Mouse (Mus musculus) limb, embryonic 11.5 days (tissue): Measurements from ENCODE around the gene Nrip2. TPM values are rescaled to one million over a fixed set of nuclear protein-coding genes. Genes with fewer than 3 reads are reported as not detected.

ENCODE experiments used
- ATAC-seq: fragments of 200-750 bp; cut with Nextera tagmentation; 2 replicates; pipeline ENCODE4 v1.8.0; 2017; ENCODE audit warnings: low read depth; ENCODE audit not compliant: insufficient number of reproducible peaks, low FRiP score, low TSS enrichment
- DNase-seq: peaks from one replicate; pipeline ENCODE4 v3.0.0-alpha.2; 2015; ENCODE audit warnings: low spot score
- H3K27ac ChIP-seq: fragments of 300-500 bp; sonication (generic); replicated peaks from 2 replicates; pipeline ENCODE4 v1.5.1; 2014; ENCODE audit warnings: low read depth, mild to moderate bottlenecking, low read length
- H3K27me3 ChIP-seq: fragments of 300-500 bp; sonication (generic); 2 replicates; pipeline ENCODE4 v1.6.1; 2014; ENCODE audit warnings: mild to moderate bottlenecking, low read length, mixed read lengths; ENCODE audit not compliant: control insufficient read depth, insufficient read depth
- H3K36me3 ChIP-seq: fragments of 300-500 bp; sonication (generic); 2 replicates; pipeline ENCODE4 v1.6.1; 2014; ENCODE audit warnings: mild to moderate bottlenecking, low read length, moderate library complexity, mixed read lengths; ENCODE audit not compliant: control insufficient read depth, insufficient read depth
- H3K4me1 ChIP-seq: fragments of 300-500 bp; sonication (generic); 2 replicates; pipeline ENCODE4 v1.6.1; 2014; ENCODE audit warnings: low read length, mixed read lengths; ENCODE audit not compliant: control insufficient read depth, insufficient read depth
- H3K4me2 ChIP-seq: fragments of 300-500 bp; sonication (generic); 2 replicates; pipeline ENCODE4 v1.6.1; 2014; ENCODE audit warnings: low read depth, mild to moderate bottlenecking, moderate library complexity; ENCODE audit not compliant: severe bottlenecking
- H3K4me3 ChIP-seq: fragments of 300-500 bp; sonication (generic); 2 replicates; pipeline ENCODE4 v1.5.1; 2014; ENCODE audit warnings: low read depth, low read length
- H3K9ac ChIP-seq: fragments of 300-500 bp; sonication (generic); 2 replicates; pipeline ENCODE4 v1.6.1; 2014; ENCODE audit warnings: mild to moderate bottlenecking, low read length
- H3K9me3 ChIP-seq: fragments of 300-500 bp; sonication (generic); 2 replicates; pipeline ENCODE4 v1.6.1; 2016; ENCODE audit warnings: low read length; ENCODE audit not compliant: control insufficient read depth
- WGBS: fragments of 180-500 bp; shearing (Covaris S2); extraction: QIAGEN DNeasy Blood & Tissue Kit; methylation state at CpG from one replicate; pipeline ENCODE4 v1.1.7; 2014; 5-methylcytosine and 5-hydroxymethylcytosine counted together
- polyA plus RNA-seq: library from polyadenylated mRNA; unstranded; fragments of >200 nt; fragmentation: Nextera tagmentation; extraction: Ambion mirVana; gene quantifications from 2 replicates; pipeline ENCODE4 v1.2.1, GENCODE M21; 2014

Gene Nrip2
- polyA plus RNA-seq, 1 experiment from 2014 or later, result 2.1 TPM

GRCm38 (mm10) chr6:128436356-128437005 lies 37.4 kb downstream of the Nrip2 start:
- WGBS, result 94% methylated on average over 8 of the region's 8 CpGs
- Histone ChIP-seq H3K27me3 (no peaks in the 10 kb centered on the region), H3K4me2 (peak overlapping the region; percentile 51), H3K9me3 (no peaks in the 10 kb centered on the region), H3K4me1 (peaks cover 5% of the 10 kb centered on the region), H3K4me3 (peak overlapping the region; percentile 98), H3K36me3 (peaks cover 40% of the 10 kb centered on the region), H3K27ac (no peak overlapping the region), H3K9ac (peak overlapping the region; percentile 98)
- DNase-seq (no peak), ATAC-seq (no peak)

- Histone ChIP-seq H3K27ac (peak overlapping the region; percentile 87; the same call in 1 of the 2 replicates), H3K9me3 (no peaks in the 10 kb centered on the region), H3K4me2 (peak overlapping the region; percentile 51), H3K4me1 (peaks cover 5% of the 10 kb centered on the region), H3K27me3 (no peaks in the 10 kb centered on the region), H3K9ac (peak overlapping the region; percentile 98), H3K36me3 (peaks cover 32% of the 10 kb centered on the region), H3K4me3 (peak overlapping the region; percentile 98)
- DNase-seq, result no peak
- no peak; the same call in 1 of the 2 replicates for ATAC-seq
- WGBS, result 4% methylated on average over 10 of the region's 10 CpGs
These were observed 38.2 kb downstream of the Nrip2 start for GRCm38 (mm10) chr6:128437288-128437687.

- DNase-seq, result peak; percentile 83
- WGBS, result 1% methylated on average over 47 of the region's 52 CpGs
- no peaks in the 10 kb centered on the region for H3K27me3 ChIP-seq
- peak overlapping the region; percentile 98 for H3K9ac ChIP-seq
- peak overlapping the region; percentile 98 for H3K4me3 ChIP-seq
- H3K36me3 ChIP-seq, result peaks cover 28% of the 10 kb centered on the region; the same call in 1 of the 2 replicates
- peak overlapping the region; percentile 51 for H3K4me2 ChIP-seq
- H3K9me3 ChIP-seq, result no peaks in the 10 kb centered on the region
- peak overlapping the region; percentile 87 for H3K27ac ChIP-seq
- peaks cover 5% of the 10 kb centered on the region for H3K4me1 ChIP-seq
- ATAC-seq, result peak; percentile 65
These were observed 38.7 kb downstream of the Nrip2 start for GRCm38 (mm10) chr6:128437731-128438316.

GRCm38 (mm10) chr6:128438317-128438870 lies 39.3 kb downstream of the Nrip2 start, which contains the start of gene Fkbp4:
Gene Fkbp4 (minus strand): TSS chr6:128438677.
- Histone ChIP-seq H3K36me3 (peaks cover 23% of the 10 kb centered on the region; the same call in 1 of the 2 replicates), H3K9ac (peak within 1 kb of the TSS; percentile 98), H3K27me3 (no peaks in the 10 kb centered on the region), H3K4me3 (peak within 1 kb of the TSS; percentile 98), H3K4me2 (peak within 1 kb of the TSS; percentile 51), H3K4me1 (peaks cover 5% of the 10 kb centered on the region), H3K27ac (peak within 1 kb of the TSS; percentile 87), H3K9me3 (no peaks in the 10 kb centered on the region)
- ATAC-seq (peak; percentile 90), DNase-seq (peak; percentile 94)
- under 1% methylated on average over 67 of the region's 67 CpGs for WGBS

GRCm38 (mm10) chr6:128438871-128439341 lies 39.8 kb downstream of the Nrip2 start:
- Histone ChIP-seq H3K4me2 (peak overlapping the region; percentile 51), H3K4me3 (peak overlapping the region; percentile 98), H3K4me1 (peaks cover 5% of the 10 kb centered on the region), H3K9ac (peak overlapping the region; percentile 47), H3K9me3 (no peaks in the 10 kb centered on the region), H3K36me3 (peaks cover 18% of the 10 kb centered on the region; the same call in 1 of the 2 replicates), H3K27ac (peak overlapping the region; percentile 87), H3K27me3 (no peaks in the 10 kb centered on the region)
- WGBS, result 31% methylated on average over 18 of the region's 18 CpGs
- peak; percentile 70 for ATAC-seq
- DNase-seq, result peak; percentile 62

GRCm38 (mm10) chr6:128440238-128440637 lies 41.1 kb downstream of the Nrip2 start:
- no peaks in the 10 kb centered on the region for H3K27me3 ChIP-seq
- ATAC-seq, result no peak
- peaks cover 5% of the 10 kb centered on the region for H3K4me1 ChIP-seq
- H3K36me3 ChIP-seq, result peaks cover 9% of the 10 kb centered on the region; the same call in 1 of the 2 replicates
- no peak overlapping the region for H3K4me3 ChIP-seq
- WGBS, result 92% methylated on average over 2 of the region's 2 CpGs
- H3K4me2 ChIP-seq, result no peak overlapping the region
- H3K9ac ChIP-seq, result no peak overlapping the region
- no peak overlapping the region for H3K27ac ChIP-seq
- no peaks in the 10 kb centered on the region for H3K9me3 ChIP-seq
- DNase-seq, result no peak

GRCm38 (mm10) chr6:128445761-128446535 lies 46.9 kb downstream of the Nrip2 start:
- 14% methylated on average over 14 of the region's 14 CpGs for WGBS
- H3K36me3 ChIP-seq, result no peaks in the 10 kb centered on the region
- 0 out of 2 replicates have a peak, but pooled peaks have one; percentile 52 for ATAC-seq
- no peak overlapping the region for H3K9ac ChIP-seq
- H3K27me3 ChIP-seq, result no peaks in the 10 kb centered on the region
- no peak overlapping the region for H3K4me2 ChIP-seq
- H3K9me3 ChIP-seq, result no peaks in the 10 kb centered on the region
- H3K27ac ChIP-seq, result no peak overlapping the region
- H3K4me1 ChIP-seq, result no peaks in the 10 kb centered on the region
- H3K4me3 ChIP-seq, result no peak overlapping the region
- DNase-seq, result peak; percentile 47

- WGBS, result 94% methylated on average over 5 of the region's 5 CpGs
- H3K9me3 ChIP-seq, result no peaks in the 10 kb centered on the region
- H3K4me3 ChIP-seq, result no peak overlapping the region
- no peak for DNase-seq
- no peaks in the 10 kb centered on the region; the same call in 1 of the 2 replicates for H3K36me3 ChIP-seq
- no peaks in the 10 kb centered on the region for H3K4me1 ChIP-seq
- no peak overlapping the region for H3K4me2 ChIP-seq
- H3K27me3 ChIP-seq, result no peaks in the 10 kb centered on the region
- ATAC-seq, result no peak
- no peak overlapping the region for H3K9ac ChIP-seq
- no peak overlapping the region for H3K27ac ChIP-seq
These were observed 48.0 kb downstream of the Nrip2 start for GRCm38 (mm10) chr6:128447063-128447462.
